Mouse (Mus musculus): ENCODE data around the gene Steap4. TPM values are rescaled to one million over a fixed set of nuclear protein-coding genes. Genes with fewer than 3 reads are reported as not detected.
"Not testable (repeated sequence)": the region's sequence is repeated elsewhere in the genome, so short reads cannot be mapped to it uniquely, and the experiment has no call there.

Steap4 gene
- total RNA-seq (2021): 10 to 100 TPM; 21.6 to 29.6 TPM

GRCm38 (mm10) chr5:7960176-7960575 is at the start of gene Steap4:
TSS of gene Steap4 (plus strand) at chr5:7960457.
- DNase-seq: peak; percentile 65 to 80
- intact Hi-C loops (cut with DNase I): no loop called here

GRCm38 (mm10) chr5:7911975-7912374 is 48.3 kb upstream of the Steap4 start:
- DNase-seq: no peak
- intact Hi-C loops (cut with DNase I): no loop called here

GRCm38 (mm10) chr5:7917501-7918295 is 42.6 kb upstream of the Steap4 start:
- intact Hi-C loops (cut with DNase I): no loop called here
- DNase-seq: no peak

GRCm38 (mm10) chr5:7918296-7918579 is 42.0 kb upstream of the Steap4 start:
- DNase-seq: no peak

GRCm38 (mm10) chr5:7919681-7920080 is 40.6 kb upstream of the Steap4 start:
- DNase-seq: no peak
- intact Hi-C loops (cut with DNase I): no loop called here

More at GRCm38 (mm10) chr5:7918296-7918579, 42.0 kb upstream of the Steap4 start:
- intact Hi-C loops (cut with DNase I): no loop called here

- intact Hi-C loops (cut with DNase I): no loop called here
These were observed 37.5 kb upstream of the Steap4 start for GRCm38 (mm10) chr5:7922751-7923150.

GRCm38 (mm10) chr5:7923666-7924065 is 36.6 kb upstream of the Steap4 start:
- no peak for DNase-seq
- intact Hi-C loops (cut with DNase I): no loop called here

More at GRCm38 (mm10) chr5:7922751-7923150, 37.5 kb upstream of the Steap4 start:
- no peak for DNase-seq

GRCm38 (mm10) chr5:7932234-7933221 is 27.7 kb upstream of the Steap4 start:
- intact Hi-C loops (cut with DNase I): no loop called here
- DNase-seq: no peak

- DNase-seq; intact Hi-C loops (cut with DNase I): not testable (repeated sequence)
These were observed 26.8 kb upstream of the Steap4 start for GRCm38 (mm10) chr5:7933495-7933894.

- no peak for DNase-seq
- intact Hi-C loops (cut with DNase I): no loop called here
These were observed 26.2 kb upstream of the Steap4 start for GRCm38 (mm10) chr5:7933933-7934675.

GRCm38 (mm10) chr5:7954838-7955237 is 5.4 kb upstream of the Steap4 start:
- DNase-seq: no peak
- intact Hi-C loops (cut with DNase I): no loop called here

- no peak for DNase-seq
- intact Hi-C loops (cut with DNase I): no loop called here
These were observed 4.8 kb upstream of the Steap4 start for GRCm38 (mm10) chr5:7955371-7955966.

GRCm38 (mm10) chr5:7958061-7958460 is 2.2 kb upstream of the Steap4 start:
- intact Hi-C loops (cut with DNase I): no loop called here
- DNase-seq: no peak

- DNase-seq: no peak
- intact Hi-C loops (cut with DNase I): no loop called here
These were observed 971 bp upstream of the Steap4 start for GRCm38 (mm10) chr5:7959286-7959685.

- intact Hi-C loops (cut with DNase I): no loop called here
These were observed 856 bp downstream of the Steap4 start for GRCm38 (mm10) chr5:7961113-7961512.

GRCm38 (mm10) chr5:7965281-7965680 is 5.0 kb downstream of the Steap4 start:
- intact Hi-C loops (cut with DNase I): no loop called here
- DNase-seq: peak; percentile 46 to 66

More at GRCm38 (mm10) chr5:7961113-7961512, 856 bp downstream of the Steap4 start:
- no peak for DNase-seq

- DNase-seq: no peak
- intact Hi-C loops (cut with DNase I): no loop called here
These were observed 7.9 kb downstream of the Steap4 start for GRCm38 (mm10) chr5:7968152-7968551.

- no peak for DNase-seq
- intact Hi-C loops (cut with DNase I): no loop called here
These were observed 12.0 kb downstream of the Steap4 start for GRCm38 (mm10) chr5:7972266-7972665.

- DNase-seq: no peak
These were observed 14.4 kb downstream of the Steap4 start for GRCm38 (mm10) chr5:7974522-7975197.

GRCm38 (mm10) chr5:7980586-7980985 is 20.3 kb downstream of the Steap4 start:
- no peak for DNase-seq
- intact Hi-C loops (cut with DNase I): no loop called here

More at GRCm38 (mm10) chr5:7974522-7975197, 14.4 kb downstream of the Steap4 start:
- intact Hi-C loops (cut with DNase I): no loop called here
